Mouse (Mus musculus): ENCODE measurements around the gene Fgf18. TPM values are rescaled to one million over a fixed set of nuclear protein-coding genes. Genes with fewer than 3 reads are reported as not detected.

Gene Fgf18
- polyA plus RNA-seq, 1 experiment from 2014 or later = 10.1 TPM

GRCm38 (mm10) chr11:33132619-33133338 lies 14.4 kb downstream of the Fgf18 start:
- no peak overlapping the region for H3K4me2 ChIP-seq (replicated peaks)
- H3K9me3 ChIP-seq (ENCODE audit: control insufficient read depth, low read length) = no peaks in the 10 kb centered on the region
- 46% methylated on average over 8 of the region's 8 CpGs for WGBS
- H3K4me3 ChIP-seq (replicated peaks; ENCODE audit: low read length) = no peak overlapping the region
- H3K27ac ChIP-seq = no peak overlapping the region
- H3K36me3 ChIP-seq (replicated peaks; ENCODE audit: control insufficient read depth, insufficient read depth) = no peaks in the 10 kb centered on the region
- H3K9ac ChIP-seq = no peak overlapping the region
- DNase-seq (ENCODE audit: low spot score) (no peak), ATAC-seq (ENCODE audit: low FRiP score) (no peak)
- H3K4me1 ChIP-seq (replicated peaks; ENCODE audit: control insufficient read depth, insufficient read depth, low read length) = no peaks in the 10 kb centered on the region
- H3K27me3 ChIP-seq (ENCODE audit: control insufficient read depth, insufficient read depth, low read length) = no peaks in the 10 kb centered on the region

GRCm38 (mm10) chr11:33127058-33127457 lies 20.1 kb downstream of the Fgf18 start:
- Histone ChIP-seq H3K36me3 (replicated peaks; ENCODE audit: control insufficient read depth, insufficient read depth) (no peaks in the 10 kb centered on the region), H3K4me3 (replicated peaks; ENCODE audit: low read length) (no peak overlapping the region), H3K4me1 (replicated peaks; ENCODE audit: control insufficient read depth, insufficient read depth, low read length) (peaks cover 4% of the 10 kb centered on the region; the same call in 1 of the 2 replicates), H3K9me3 (ENCODE audit: control insufficient read depth, low read length) (no peaks in the 10 kb centered on the region), H3K27ac (no peak overlapping the region), H3K9ac (no peak overlapping the region), H3K4me2 (replicated peaks) (no peak overlapping the region), H3K27me3 (ENCODE audit: control insufficient read depth, insufficient read depth, low read length) (peaks cover 21% of the 10 kb centered on the region; the same call in 1 of the 2 replicates)
- ATAC-seq (ENCODE audit: low FRiP score) (no peak), DNase-seq (ENCODE audit: low spot score) (no peak)

DNA sequence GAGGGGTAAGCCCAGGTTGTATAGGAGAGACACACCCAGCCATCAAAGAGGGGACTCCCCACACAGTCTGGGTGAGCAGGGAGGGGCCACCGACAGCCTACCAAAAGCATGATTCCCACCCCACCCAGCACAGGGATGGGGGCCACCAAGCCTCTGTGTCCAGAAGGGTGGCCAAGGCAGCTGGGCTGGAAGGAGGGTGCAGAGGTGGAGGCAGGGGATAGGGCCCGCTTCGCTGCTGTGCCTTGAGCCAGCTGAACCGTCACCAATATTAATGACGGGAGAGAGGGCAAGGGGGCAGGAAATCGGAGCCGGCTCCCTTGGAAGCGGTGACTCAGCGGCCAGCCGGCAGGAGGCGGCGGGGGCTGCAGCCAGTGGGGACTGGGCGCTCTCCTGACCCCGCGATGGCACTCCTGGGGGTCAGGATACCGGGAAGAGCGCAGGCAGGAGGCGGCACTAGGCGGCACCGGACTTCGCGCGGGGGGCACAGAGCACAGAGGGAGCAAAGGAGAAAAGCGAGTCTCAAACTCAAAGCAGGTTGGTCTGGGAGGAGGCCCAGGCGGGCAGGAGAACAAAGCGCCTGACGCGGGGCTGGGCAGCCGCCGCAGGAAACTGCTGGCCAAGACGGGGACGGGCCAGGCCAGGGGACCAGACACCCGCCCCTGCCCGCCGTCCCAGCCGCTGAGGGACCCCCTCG lies 24.5 kb downstream of the Fgf18 start:
- H3K27ac ChIP-seq = no peak overlapping the region
- no peaks in the 10 kb centered on the region for H3K9me3 ChIP-seq (ENCODE audit: control insufficient read depth, low read length)
- H3K27me3 ChIP-seq (ENCODE audit: control insufficient read depth, insufficient read depth, low read length) = peaks cover 21% of the 10 kb centered on the region; the same call in 1 of the 2 replicates
- DNase-seq (ENCODE audit: low spot score) (no peak), ATAC-seq (ENCODE audit: low FRiP score) (peak; percentile 59; the same call in 1 of the 2 replicates)
- H3K4me2 ChIP-seq (replicated peaks) = peak overlapping the region; percentile 51
- H3K4me1 ChIP-seq (replicated peaks; ENCODE audit: control insufficient read depth, insufficient read depth, low read length) = peaks cover 4% of the 10 kb centered on the region; the same call in 1 of the 2 replicates
- H3K36me3 ChIP-seq (replicated peaks; ENCODE audit: control insufficient read depth, insufficient read depth) = no peaks in the 10 kb centered on the region
- WGBS = 3% methylated on average over 37 of the region's 37 CpGs
- peak overlapping the region; percentile 20 for H3K4me3 ChIP-seq (replicated peaks; ENCODE audit: low read length)
- peak overlapping the region; percentile 50; the same call in 1 of the 2 replicates for H3K9ac ChIP-seq

DNA sequence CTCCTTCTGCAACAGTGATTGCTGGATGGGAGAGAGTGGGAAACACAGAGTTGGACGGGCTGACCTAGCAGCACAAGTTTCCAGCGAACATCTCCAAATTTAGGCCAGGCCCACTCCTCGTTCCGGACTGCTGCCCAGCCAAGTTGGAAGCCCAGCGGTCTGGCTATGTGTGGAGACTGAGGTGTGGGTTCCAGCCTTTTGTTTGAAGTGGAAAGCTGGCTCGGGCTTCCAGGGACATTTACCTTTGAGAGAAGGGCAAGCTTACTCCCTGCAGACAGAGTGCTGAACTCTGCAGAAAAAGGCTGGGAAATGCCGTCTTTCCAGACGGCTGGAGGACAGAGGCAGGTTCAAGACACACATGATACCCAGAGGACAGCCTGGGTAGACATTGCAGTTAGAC lies 27.6 kb downstream of the Fgf18 start:
- H3K27me3 ChIP-seq (ENCODE audit: control insufficient read depth, insufficient read depth, low read length) = peaks cover 21% of the 10 kb centered on the region; the same call in 1 of the 2 replicates
- H3K36me3 ChIP-seq (replicated peaks; ENCODE audit: control insufficient read depth, insufficient read depth) = no peaks in the 10 kb centered on the region
- H3K9me3 ChIP-seq (ENCODE audit: control insufficient read depth, low read length) = no peaks in the 10 kb centered on the region
- no peak overlapping the region for H3K27ac ChIP-seq
- no peak overlapping the region for H3K4me3 ChIP-seq (replicated peaks; ENCODE audit: low read length)
- ATAC-seq (ENCODE audit: low FRiP score) = no peak
- H3K4me2 ChIP-seq (replicated peaks) = no peak overlapping the region
- DNase-seq (ENCODE audit: low spot score) = no peak
- H3K4me1 ChIP-seq (replicated peaks; ENCODE audit: control insufficient read depth, insufficient read depth, low read length) = peaks cover 4% of the 10 kb centered on the region; the same call in 1 of the 2 replicates
- 71% methylated on average over 8 of the region's 8 CpGs for WGBS
- no peak overlapping the region for H3K9ac ChIP-seq

- Histone ChIP-seq H3K4me1 (replicated peaks; ENCODE audit: control insufficient read depth, insufficient read depth, low read length) (peaks cover 4% of the 10 kb centered on the region; the same call in 1 of the 2 replicates), H3K36me3 (replicated peaks; ENCODE audit: control insufficient read depth, insufficient read depth) (no peaks in the 10 kb centered on the region), H3K27ac (no peak overlapping the region), H3K4me2 (replicated peaks) (no peak overlapping the region), H3K27me3 (ENCODE audit: control insufficient read depth, insufficient read depth, low read length) (peaks cover 17% of the 10 kb centered on the region; the same call in 1 of the 2 replicates), H3K9ac (no peak overlapping the region), H3K4me3 (replicated peaks; ENCODE audit: low read length) (no peak overlapping the region), H3K9me3 (ENCODE audit: control insufficient read depth, low read length) (no peaks in the 10 kb centered on the region)
- 86% methylated on average over 7 of the region's 7 CpGs for WGBS
- ATAC-seq (ENCODE audit: low FRiP score) (no peak), DNase-seq (ENCODE audit: low spot score) (no peak)
Observed at GRCm38 (mm10) chr11:33119116-33119515, 28.1 kb downstream of the Fgf18 start.

GRCm38 (mm10) chr11:33118480-33118879 lies 28.7 kb downstream of the Fgf18 start:
- Histone ChIP-seq H3K36me3 (replicated peaks; ENCODE audit: control insufficient read depth, insufficient read depth) (no peaks in the 10 kb centered on the region), H3K9ac (no peak overlapping the region), H3K4me1 (replicated peaks; ENCODE audit: control insufficient read depth, insufficient read depth, low read length) (peaks cover 4% of the 10 kb centered on the region; the same call in 1 of the 2 replicates), H3K27ac (no peak overlapping the region), H3K27me3 (ENCODE audit: control insufficient read depth, insufficient read depth, low read length) (0 out of 2 replicates have a peak, but pooled peaks cover 14% of the 10 kb centered on the region), H3K4me3 (replicated peaks; ENCODE audit: low read length) (no peak overlapping the region), H3K9me3 (ENCODE audit: control insufficient read depth, low read length) (no peaks in the 10 kb centered on the region), H3K4me2 (replicated peaks) (no peak overlapping the region)
- ATAC-seq (ENCODE audit: low FRiP score) (no peak), DNase-seq (ENCODE audit: low spot score) (no peak)
- 82% methylated on average over 6 of the region's 6 CpGs for WGBS

GRCm38 (mm10) chr11:33115796-33116195 lies 31.4 kb downstream of the Fgf18 start:
- Histone ChIP-seq H3K9me3 (ENCODE audit: control insufficient read depth, low read length) (no peaks in the 10 kb centered on the region; the same call in 1 of the 2 replicates), H3K27ac (no peak overlapping the region), H3K27me3 (ENCODE audit: control insufficient read depth, insufficient read depth, low read length) (no peaks in the 10 kb centered on the region), H3K4me3 (replicated peaks; ENCODE audit: low read length) (no peak overlapping the region), H3K4me2 (replicated peaks) (no peak overlapping the region), H3K36me3 (replicated peaks; ENCODE audit: control insufficient read depth, insufficient read depth) (no peaks in the 10 kb centered on the region), H3K9ac (no peak overlapping the region), H3K4me1 (replicated peaks; ENCODE audit: control insufficient read depth, insufficient read depth, low read length) (no peaks in the 10 kb centered on the region)
- WGBS = 81% methylated on average over 3 of the region's 3 CpGs
- DNase-seq (ENCODE audit: low spot score) (no peak), ATAC-seq (ENCODE audit: low FRiP score) (no peak)

DNA sequence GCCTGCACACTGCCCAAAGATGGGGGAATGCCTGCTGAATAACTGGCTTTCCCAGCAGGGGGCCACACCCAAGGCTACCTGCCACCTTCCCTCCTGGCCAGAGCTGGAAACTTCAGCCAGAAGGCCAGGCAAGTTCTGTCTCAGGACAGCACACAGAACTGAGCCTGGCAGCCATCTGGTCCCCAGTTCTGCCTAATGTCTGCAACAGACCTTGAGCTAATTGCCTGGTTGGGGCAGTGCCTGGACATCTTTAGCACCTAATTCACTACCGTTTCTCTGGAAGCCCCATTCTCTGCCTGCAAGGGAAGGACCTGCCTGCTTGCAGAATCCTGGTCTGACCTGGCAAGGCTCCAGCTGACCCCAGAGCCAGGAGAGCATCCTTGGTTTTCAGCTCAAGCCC lies 34.8 kb downstream of the Fgf18 start:
- WGBS = 25% methylated on average over 1 of the region's 1 CpGs
- no peak for ATAC-seq (ENCODE audit: low FRiP score)

GRCm38 (mm10) chr11:33110111-33110510 lies 37.1 kb downstream of the Fgf18 start:
- no peak overlapping the region for H3K9ac ChIP-seq
- H3K4me1 ChIP-seq (replicated peaks; ENCODE audit: control insufficient read depth, insufficient read depth, low read length) = no peaks in the 10 kb centered on the region
- no peak overlapping the region for H3K27ac ChIP-seq
- no peaks in the 10 kb centered on the region; the same call in 1 of the 2 replicates for H3K9me3 ChIP-seq (ENCODE audit: control insufficient read depth, low read length)
- H3K27me3 ChIP-seq (ENCODE audit: control insufficient read depth, insufficient read depth, low read length) = no peaks in the 10 kb centered on the region
- H3K4me2 ChIP-seq (replicated peaks) = no peak overlapping the region
- H3K4me3 ChIP-seq (replicated peaks; ENCODE audit: low read length) = no peak overlapping the region
- WGBS = 76% methylated on average over 2 of the region's 2 CpGs
- no peak for DNase-seq (ENCODE audit: low spot score)
- H3K36me3 ChIP-seq (replicated peaks; ENCODE audit: control insufficient read depth, insufficient read depth) = no peaks in the 10 kb centered on the region
- ATAC-seq (ENCODE audit: low FRiP score) = no peak

More for the DNA sequence above, 34.8 kb downstream of the Fgf18 start:
- H3K9ac ChIP-seq = no peak overlapping the region
- no peak for DNase-seq (ENCODE audit: low spot score)
- H3K4me2 ChIP-seq (replicated peaks) = no peak overlapping the region
- H3K4me1 ChIP-seq (replicated peaks; ENCODE audit: control insufficient read depth, insufficient read depth, low read length) = no peaks in the 10 kb centered on the region
- H3K36me3 ChIP-seq (replicated peaks; ENCODE audit: control insufficient read depth, insufficient read depth) = no peaks in the 10 kb centered on the region
- H3K9me3 ChIP-seq (ENCODE audit: control insufficient read depth, low read length) = no peaks in the 10 kb centered on the region; the same call in 1 of the 2 replicates
- no peak overlapping the region for H3K27ac ChIP-seq
- H3K27me3 ChIP-seq (ENCODE audit: control insufficient read depth, insufficient read depth, low read length) = no peaks in the 10 kb centered on the region
- H3K4me3 ChIP-seq (replicated peaks; ENCODE audit: low read length) = no peak overlapping the region

Measured in hindbrain, embryonic 14.5 days (tissue).